Mouse (Mus musculus): ENCODE measurements at regions not wholly inside any gene's neighbourhood (a gene's known extent, or its start where the extent isn't known, plus 50 kb on each side); places are given as distances from the start of the nearest gene placed in this dataset.
A peak's percentile ranks its signal among the peaks of the same experiment; 100 is the strongest.

DNA sequence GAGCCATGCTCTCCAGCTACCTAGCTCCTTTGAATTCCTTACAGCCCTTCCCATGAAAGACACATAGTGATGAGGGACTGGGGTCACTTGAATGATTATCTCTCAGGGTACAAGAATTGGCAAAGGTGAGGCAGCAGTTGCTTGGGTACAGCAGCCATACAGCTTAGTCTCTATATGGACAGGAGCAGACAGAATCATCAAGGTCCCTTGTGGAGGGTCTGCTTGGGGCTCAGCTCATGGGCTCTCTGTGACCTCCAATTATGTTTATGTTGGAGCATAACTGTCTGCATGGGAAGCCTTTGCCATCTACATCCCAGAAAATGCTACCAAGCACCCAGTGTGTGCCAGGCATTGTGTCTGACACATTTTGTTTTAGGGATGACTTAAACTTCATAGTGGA lies 118.4 kb upstream of the Lhcgr start:
- Histone ChIP-seq H3K4me1 (peaks cover 14% of the 10 kb centered on the region), H3K27ac (peak overlapping the region; percentile 48; the same call in 1 of the 2 replicates), H3K27me3 (ENCODE audit: poor library complexity, severe bottlenecking) (no peaks in the 10 kb centered on the region), H3K9me3 (no peaks in the 10 kb centered on the region), H3K36me3 (replicated peaks) (no peaks in the 10 kb centered on the region), H3K4me3 (no peak overlapping the region)
- DNase-seq (ENCODE audit: extremely low spot score, low spot score): no peak

DNA sequence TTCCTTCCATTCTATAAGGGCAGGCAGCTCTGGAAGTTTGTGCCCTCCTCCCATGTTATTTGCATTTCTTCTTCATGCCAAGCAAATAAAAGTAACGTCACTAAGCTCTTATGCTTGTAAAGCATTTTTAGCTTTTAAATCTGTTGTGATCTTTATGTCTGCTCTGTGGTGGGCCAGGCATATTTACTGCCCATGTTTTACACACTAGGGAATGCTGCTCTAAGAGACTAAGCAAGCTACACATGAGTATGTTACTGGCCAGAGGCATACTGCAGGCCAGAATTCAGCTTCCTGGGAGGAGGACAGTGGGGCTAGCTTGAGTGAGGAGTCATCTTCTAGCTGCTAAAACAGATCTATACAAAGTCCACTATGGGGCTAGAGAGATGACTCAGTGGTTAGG lies 110.0 kb upstream of the Lhcgr start:
- Histone ChIP-seq H3K36me3 (replicated peaks) (no peaks in the 10 kb centered on the region), H3K9me3 (no peaks in the 10 kb centered on the region), H3K27me3 (ENCODE audit: poor library complexity, severe bottlenecking) (no peaks in the 10 kb centered on the region), H3K4me1 (no peaks in the 10 kb centered on the region), H3K27ac (no peak overlapping the region), H3K4me3 (no peak overlapping the region)
- WGBS: 93% methylated on average over 1 of the region's 1 CpGs
- no peak for DNase-seq (ENCODE audit: extremely low spot score, low spot score)

DNA sequence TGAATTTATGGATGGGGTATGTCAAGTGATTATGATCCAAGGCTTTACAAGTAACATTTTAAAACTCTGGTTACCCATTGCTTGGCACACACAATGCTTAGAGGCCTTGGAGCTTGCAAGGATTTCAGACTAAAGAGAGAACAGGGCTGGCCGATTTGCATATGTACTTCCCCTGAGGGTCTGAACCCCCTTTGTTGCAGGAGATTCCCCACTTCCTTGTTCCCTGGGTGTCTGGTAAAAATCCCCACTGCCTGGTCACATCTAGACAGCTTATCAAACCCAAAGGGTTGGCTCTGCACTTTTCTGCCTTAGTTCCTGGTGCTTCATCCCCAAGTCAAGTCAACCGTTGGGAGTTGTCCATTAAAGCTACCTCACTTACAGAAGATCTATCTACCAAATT lies 109.1 kb upstream of the Lhcgr start:
- no peaks in the 10 kb centered on the region for H3K4me1 ChIP-seq
- 85% methylated on average over 2 of the region's 2 CpGs for WGBS
- no peaks in the 10 kb centered on the region for H3K9me3 ChIP-seq
- no peak for DNase-seq (ENCODE audit: extremely low spot score, low spot score)
- no peak overlapping the region for H3K4me3 ChIP-seq
- no peaks in the 10 kb centered on the region for H3K27me3 ChIP-seq (ENCODE audit: poor library complexity, severe bottlenecking)
- H3K36me3 ChIP-seq (replicated peaks): no peaks in the 10 kb centered on the region
- no peak overlapping the region for H3K27ac ChIP-seq

GRCm38 (mm10) chr17:88898705-88899668 lies 107.2 kb upstream of the Lhcgr start:
- H3K4me1 ChIP-seq: no peaks in the 10 kb centered on the region
- no peak overlapping the region for H3K4me3 ChIP-seq
- no peaks in the 10 kb centered on the region for H3K27me3 ChIP-seq (ENCODE audit: poor library complexity, severe bottlenecking)
- no peaks in the 10 kb centered on the region for H3K9me3 ChIP-seq
- H3K36me3 ChIP-seq (replicated peaks): no peaks in the 10 kb centered on the region
- no peak overlapping the region for H3K27ac ChIP-seq
- WGBS: 70% methylated on average over 11 of the region's 11 CpGs
- DNase-seq (ENCODE audit: extremely low spot score, low spot score): no peak

DNA sequence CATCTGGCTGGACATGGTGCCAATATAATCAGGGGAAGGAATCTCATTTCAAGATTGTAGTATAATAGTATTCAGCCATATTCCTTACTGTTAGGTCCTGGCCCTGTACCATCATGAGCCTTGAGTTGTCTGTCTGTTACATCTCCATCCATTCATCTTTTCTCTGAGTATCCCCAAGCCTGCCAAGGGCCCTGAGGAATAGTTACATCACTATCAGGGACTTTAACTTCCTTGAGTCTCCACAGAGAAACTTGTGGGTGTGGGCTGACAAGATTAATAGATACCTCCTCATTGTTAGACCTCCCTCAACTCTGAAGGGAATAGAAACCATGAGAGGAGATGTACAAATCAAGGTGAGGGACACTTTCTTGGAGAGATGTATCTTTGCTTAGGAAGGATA lies 101.7 kb upstream of the Lhcgr start:
- DNase-seq (ENCODE audit: extremely low spot score, low spot score): no peak
- no peaks in the 10 kb centered on the region for H3K4me1 ChIP-seq
- no peaks in the 10 kb centered on the region for H3K9me3 ChIP-seq
- no peak overlapping the region for H3K27ac ChIP-seq
- H3K4me3 ChIP-seq: no peak overlapping the region
- H3K36me3 ChIP-seq (replicated peaks): no peaks in the 10 kb centered on the region
- H3K27me3 ChIP-seq (ENCODE audit: poor library complexity, severe bottlenecking): no peaks in the 10 kb centered on the region

DNA sequence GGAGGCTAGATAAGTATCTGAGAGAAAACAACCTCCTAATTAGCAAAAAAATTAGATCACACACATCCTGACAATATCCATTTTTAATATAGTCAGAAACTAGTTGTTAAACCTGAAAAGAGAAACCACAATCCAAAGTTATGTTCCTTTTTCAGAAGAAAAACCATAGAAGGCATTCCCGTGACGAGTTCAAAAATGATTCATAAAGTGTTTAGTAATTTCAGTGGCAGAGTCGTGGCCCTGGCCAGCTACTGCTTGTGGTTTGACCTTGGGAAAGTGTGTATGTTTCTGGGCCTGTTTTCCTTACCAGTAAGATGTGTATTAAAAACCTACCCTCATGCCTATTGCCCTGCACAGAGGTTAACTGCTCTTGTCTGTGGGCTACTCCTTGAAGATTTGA lies 93.7 kb upstream of the Lhcgr start:
- Histone ChIP-seq H3K27me3 (ENCODE audit: poor library complexity, severe bottlenecking) (no peaks in the 10 kb centered on the region), H3K9me3 (no peaks in the 10 kb centered on the region), H3K4me3 (no peak overlapping the region), H3K4me1 (no peaks in the 10 kb centered on the region), H3K36me3 (replicated peaks) (no peaks in the 10 kb centered on the region), H3K27ac (no peak overlapping the region)
- no peak for DNase-seq (ENCODE audit: extremely low spot score, low spot score)
- 87% methylated on average over 3 of the region's 3 CpGs for WGBS

- Histone ChIP-seq H3K4me3 (no peak overlapping the region), H3K9me3 (no peaks in the 10 kb centered on the region), H3K36me3 (replicated peaks) (no peaks in the 10 kb centered on the region), H3K4me1 (no peaks in the 10 kb centered on the region), H3K27ac (no peak overlapping the region), H3K27me3 (ENCODE audit: poor library complexity, severe bottlenecking) (no peaks in the 10 kb centered on the region)
- WGBS: 69% methylated on average over 1 of the region's 1 CpGs
- DNase-seq (ENCODE audit: extremely low spot score, low spot score): no peak
Observed at GRCm38 (mm10) chr17:88879736-88880135, 87.9 kb upstream of the Lhcgr start.

- DNase-seq (ENCODE audit: extremely low spot score, low spot score): no peak
- whole genome bisulfite sequencing: 80% methylated on average over 4 of the region's 4 CpGs
- peaks cover 16% of the 10 kb centered on the region; the same call in 1 of the 2 replicates for H3K4me1 ChIP-seq
- H3K27ac ChIP-seq: no peak overlapping the region
- no peaks in the 10 kb centered on the region for H3K36me3 ChIP-seq (replicated peaks)
- H3K4me3 ChIP-seq: no peak overlapping the region
- no peaks in the 10 kb centered on the region for H3K27me3 ChIP-seq (ENCODE audit: poor library complexity, severe bottlenecking)
- no peaks in the 10 kb centered on the region for H3K9me3 ChIP-seq
Observed at GRCm38 (mm10) chr17:88870342-88870985, 78.7 kb upstream of the Lhcgr start.

- no peaks in the 10 kb centered on the region for H3K27me3 ChIP-seq (ENCODE audit: poor library complexity, severe bottlenecking)
- H3K9me3 ChIP-seq: no peaks in the 10 kb centered on the region
- no peak overlapping the region for H3K4me3 ChIP-seq
- no peak overlapping the region for H3K27ac ChIP-seq
- 92% methylated on average over 7 of the region's 7 CpGs for WGBS
- H3K36me3 ChIP-seq (replicated peaks): no peaks in the 10 kb centered on the region
- no peaks in the 10 kb centered on the region for H3K4me1 ChIP-seq
- no peak for DNase-seq (ENCODE audit: extremely low spot score, low spot score)
Observed at GRCm38 (mm10) chr17:88864631-88865030, 72.8 kb upstream of the Lhcgr start.

- no peak overlapping the region for H3K27ac ChIP-seq
- no peaks in the 10 kb centered on the region for H3K27me3 ChIP-seq (ENCODE audit: poor library complexity, severe bottlenecking)
- H3K36me3 ChIP-seq (replicated peaks): no peaks in the 10 kb centered on the region
- 89% methylated on average over 5 of the region's 5 CpGs for WGBS
- no peaks in the 10 kb centered on the region for H3K9me3 ChIP-seq
- H3K4me3 ChIP-seq: no peak overlapping the region
- DNase-seq (ENCODE audit: extremely low spot score, low spot score): no peak
- H3K4me1 ChIP-seq: no peaks in the 10 kb centered on the region
Observed at GRCm38 (mm10) chr17:88864214-88864613, 72.4 kb upstream of the Lhcgr start.

DNA sequence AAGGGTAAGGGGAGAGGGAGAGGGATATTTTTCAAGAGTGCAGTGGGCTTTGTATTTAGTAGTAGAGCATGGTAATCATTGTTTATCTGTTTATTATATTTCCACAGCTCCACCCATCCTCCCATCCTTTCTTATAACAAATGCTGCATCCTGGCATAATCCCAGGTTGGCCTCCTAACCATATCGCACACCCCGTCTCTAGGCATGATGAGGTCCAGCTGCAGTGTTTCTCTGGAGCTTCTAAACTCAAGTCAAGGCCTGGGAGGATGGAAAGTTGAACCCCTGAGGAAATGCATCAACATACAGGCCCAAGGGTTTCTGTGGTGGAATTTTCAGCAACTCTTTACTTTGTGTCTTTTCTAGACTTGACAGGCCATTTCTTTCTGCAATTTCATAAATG lies 69.3 kb upstream of the Lhcgr start:
- no peaks in the 10 kb centered on the region for H3K27me3 ChIP-seq (ENCODE audit: poor library complexity, severe bottlenecking)
- H3K36me3 ChIP-seq (replicated peaks): no peaks in the 10 kb centered on the region
- WGBS: 91% methylated on average over 2 of the region's 2 CpGs
- no peak overlapping the region for H3K27ac ChIP-seq
- DNase-seq (ENCODE audit: extremely low spot score, low spot score): no peak
- no peak overlapping the region for H3K4me3 ChIP-seq
- H3K9me3 ChIP-seq: no peaks in the 10 kb centered on the region
- no peaks in the 10 kb centered on the region for H3K4me1 ChIP-seq

- no peak overlapping the region for H3K27ac ChIP-seq
- no peak for DNase-seq (ENCODE audit: extremely low spot score, low spot score)
- no peaks in the 10 kb centered on the region for H3K4me1 ChIP-seq
- H3K27me3 ChIP-seq (ENCODE audit: poor library complexity, severe bottlenecking): no peaks in the 10 kb centered on the region
- no peaks in the 10 kb centered on the region for H3K9me3 ChIP-seq
- no peak overlapping the region for H3K4me3 ChIP-seq
- no peaks in the 10 kb centered on the region for H3K36me3 ChIP-seq (replicated peaks)
- WGBS: 93% methylated on average over 1 of the region's 1 CpGs
Observed at GRCm38 (mm10) chr17:88860576-88860975, 68.8 kb upstream of the Lhcgr start.

- H3K27ac ChIP-seq: no peak overlapping the region
- no peaks in the 10 kb centered on the region for H3K9me3 ChIP-seq
- no peak overlapping the region for H3K4me3 ChIP-seq
- no peak for DNase-seq (ENCODE audit: extremely low spot score, low spot score)
- H3K27me3 ChIP-seq (ENCODE audit: poor library complexity, severe bottlenecking): no peaks in the 10 kb centered on the region
- H3K36me3 ChIP-seq (replicated peaks): no peaks in the 10 kb centered on the region
- WGBS: 87% methylated on average over 4 of the region's 4 CpGs
- no peaks in the 10 kb centered on the region for H3K4me1 ChIP-seq
Observed at GRCm38 (mm10) chr17:88858666-88859065, 66.9 kb upstream of the Lhcgr start.
